Mouse (Mus musculus) bone marrow macrophage, adult 2 months (primary cell): ENCODE measurements around the gene Fbxo44. TPM values are rescaled to one million over a fixed set of nuclear protein-coding genes. Genes with fewer than 3 reads are reported as not detected.
"Not testable (repeated sequence)": the region's sequence is repeated elsewhere in the genome, so short reads cannot be mapped to it uniquely, and the experiment has no call there.

Experiments
- H3K27ac ChIP-seq: 2 replicates; pipeline ENCODE4 v1.5.1; 2012; ENCODE audit warnings: low read depth, low read length; ENCODE audit not compliant: insufficient read depth
- H3K4me1 ChIP-seq: 2 replicates; pipeline ENCODE4 v1.6.1; 2012; ENCODE audit warnings: low read length; ENCODE audit not compliant: control insufficient read depth, insufficient read depth
- H3K4me3 ChIP-seq: 2 replicates; pipeline ENCODE4 v1.5.1; 2012; ENCODE audit warnings: mild to moderate bottlenecking, low read length, moderate library complexity; ENCODE audit not compliant: insufficient read depth
- CTCF ChIP-seq: IDR thresholded peaks from 2 replicates; pipeline ENCODE4 v1.5.1; 2012; ENCODE audit warnings: low read depth, mild to moderate bottlenecking, low read length, moderate library complexity
- POLR2A ChIP-seq: IDR thresholded peaks from 2 replicates; pipeline ENCODE4 v1.6.1; 2012; ENCODE audit warnings: mild to moderate bottlenecking, low read depth, low read length, borderline replicate concordance
- polyA plus RNA-seq: library from polyadenylated mRNA; stranded (reverse); fragments of >200 nt; gene quantifications from 2 replicates; pipeline ENCODE4 v1.2.4, GENCODE M21; 2012; ENCODE audit not compliant: missing spikeins, insufficient read depth, insufficient read length

Fbxo44 gene
- polyA plus RNA-seq, 1 experiment = 8.3 TPM

GRCm38 (mm10) chr4:148182363-148182762 is 22.1 kb upstream of the Fbxo44 start:
- H3K4me1 ChIP-seq = no peaks in the 10 kb centered on the region
- H3K4me3 ChIP-seq = no peak overlapping the region
- TF ChIP-seq POLR2A (no peak), CTCF (no peak)
- no peak overlapping the region for H3K27ac ChIP-seq

DNA sequence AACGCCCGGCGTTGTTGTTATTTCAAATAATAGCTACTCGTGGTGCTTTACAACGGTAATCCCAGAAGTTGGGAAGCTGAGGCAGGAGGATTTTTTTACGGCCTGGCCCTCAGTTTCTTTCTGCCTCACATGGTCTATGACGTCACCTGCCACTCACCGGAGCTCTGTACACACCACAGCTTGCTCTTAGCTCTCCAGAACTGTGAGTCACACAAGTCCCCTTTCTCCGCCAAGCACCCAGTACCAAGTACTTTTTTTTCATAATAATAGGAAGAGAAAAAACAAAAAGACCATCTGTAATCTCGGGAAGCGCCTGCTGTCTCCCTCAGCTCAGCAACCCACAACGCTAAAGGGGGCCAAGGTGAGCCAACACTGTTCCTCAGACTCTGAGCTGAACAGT is 21.2 kb upstream of the Fbxo44 start:
- peaks cover under 1% of the 10 kb centered on the region; the same call in 1 of the 2 replicates for H3K4me1 ChIP-seq
- TF ChIP-seq POLR2A (no peak), CTCF (no peak)
- H3K27ac ChIP-seq = no peak overlapping the region
- no peak overlapping the region for H3K4me3 ChIP-seq

DNA sequence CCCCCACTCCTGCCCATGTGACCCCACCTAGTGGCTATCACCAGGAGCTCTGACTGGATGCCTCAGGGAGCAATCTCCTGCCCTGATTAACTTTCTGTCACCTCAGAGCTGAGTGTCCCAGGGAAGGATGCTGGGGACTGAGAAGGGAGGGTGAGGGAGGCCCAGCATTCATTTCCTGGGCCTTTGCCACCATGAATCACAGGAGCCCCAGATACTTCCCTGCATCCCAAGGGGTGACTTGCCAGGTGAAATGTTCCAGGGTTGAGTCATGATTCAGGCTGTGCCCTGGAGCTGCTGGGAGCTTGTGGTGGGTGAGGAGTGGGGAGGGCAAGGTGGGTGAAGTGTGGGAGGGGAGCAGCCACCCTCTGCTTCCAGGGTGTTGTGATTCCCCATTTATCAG is 17.4 kb upstream of the Fbxo44 start:
- TF ChIP-seq CTCF (no peak), POLR2A (no peak)
- no peak overlapping the region for H3K27ac ChIP-seq
- peaks cover 3% of the 10 kb centered on the region; the same call in 1 of the 2 replicates for H3K4me1 ChIP-seq
- H3K4me3 ChIP-seq = no peak overlapping the region

DNA sequence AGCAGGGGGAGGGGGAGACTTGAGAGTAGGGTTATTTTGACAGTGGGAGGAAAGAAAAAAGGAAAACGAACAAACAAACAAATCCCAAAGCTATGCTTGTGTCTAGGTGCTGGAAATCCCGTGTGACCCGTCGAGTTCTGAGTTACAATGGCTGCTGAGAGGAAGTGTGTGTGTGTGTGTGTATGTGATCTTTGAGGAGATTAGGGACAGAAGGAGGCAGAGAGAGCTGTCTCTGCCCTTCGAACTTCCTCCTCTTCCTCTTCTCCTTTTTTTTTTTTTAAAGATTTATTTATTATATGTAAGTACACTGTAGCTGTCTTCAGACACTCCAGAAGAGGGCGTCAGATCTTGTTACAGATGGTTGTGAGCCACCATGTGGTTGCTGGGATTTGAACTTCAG is 16.3 kb upstream of the Fbxo44 start:
- H3K4me3 ChIP-seq, H3K4me1 ChIP-seq, H3K27ac ChIP-seq: not testable (repeated sequence)

- Histone ChIP-seq H3K4me3 (no peak overlapping the region), H3K4me1 (peaks cover 3% of the 10 kb centered on the region; the same call in 1 of the 2 replicates), H3K27ac (no peak overlapping the region)
- TF ChIP-seq CTCF (no peak), POLR2A (no peak)
Observed at GRCm38 (mm10) chr4:148174495-148174862, 14.2 kb upstream of the Fbxo44 start.

DNA sequence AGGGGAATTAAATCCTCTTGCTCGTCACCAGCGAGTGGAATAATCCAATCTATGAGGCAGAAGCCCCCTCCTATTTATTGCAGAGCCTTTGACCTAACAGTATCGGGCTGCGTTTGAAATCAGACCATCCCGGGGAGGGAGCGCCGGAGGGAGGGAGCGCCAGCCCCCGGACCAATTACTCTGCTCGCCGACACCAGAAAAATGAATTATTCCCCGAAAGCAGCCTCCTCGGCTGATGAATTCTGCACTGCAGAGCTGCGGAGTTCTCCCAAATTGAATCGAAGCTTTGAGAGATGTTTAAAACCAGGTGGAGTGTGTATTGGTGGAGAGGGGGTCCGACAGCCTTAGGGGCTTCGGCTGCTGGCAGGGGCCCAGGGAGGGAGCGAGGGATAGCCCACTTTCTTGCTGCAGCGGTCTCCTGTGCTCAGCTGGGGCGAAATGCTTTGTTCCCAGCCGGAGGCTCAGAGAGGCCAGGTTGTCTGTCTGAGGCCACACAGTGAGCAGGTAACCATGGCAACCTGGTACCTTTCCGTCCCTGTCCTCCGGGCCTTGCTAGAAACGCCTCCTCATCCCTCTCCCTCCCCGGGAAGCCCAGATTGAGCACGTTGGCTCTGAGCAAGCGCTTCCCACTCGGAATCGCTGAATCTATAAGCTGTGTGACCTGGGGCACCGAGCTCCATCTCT is 13.7 kb upstream of the Fbxo44 start:
- Histone ChIP-seq H3K4me3 (no peak overlapping the region), H3K27ac (no peak overlapping the region), H3K4me1 (peaks cover 3% of the 10 kb centered on the region; the same call in 1 of the 2 replicates)
- TF ChIP-seq POLR2A = no peak
- no peak for TF ChIP-seq CTCF

DNA sequence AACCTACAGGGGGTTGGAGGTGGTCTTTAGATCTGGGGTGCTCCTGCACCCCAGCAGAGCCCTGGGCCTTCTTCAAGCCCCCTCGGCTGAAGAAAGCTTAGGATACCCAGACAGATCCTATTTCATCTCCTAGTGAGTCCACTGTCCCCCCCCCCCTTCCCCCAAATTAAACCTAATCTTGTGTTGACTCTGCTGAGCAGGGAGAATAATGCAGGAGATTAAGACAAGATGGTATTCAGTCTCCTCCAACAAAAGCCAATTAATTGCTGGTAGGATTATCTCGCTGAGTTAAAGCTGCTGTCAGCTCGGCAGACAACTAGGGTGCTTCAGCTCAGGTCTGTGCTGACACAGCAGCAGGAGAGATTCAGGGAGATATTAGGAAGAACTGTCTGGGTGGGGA is 11.0 kb upstream of the Fbxo44 start:
- H3K4me3 ChIP-seq = no peak overlapping the region
- TF ChIP-seq CTCF = no peak
- TF ChIP-seq POLR2A = no peak
- no peak overlapping the region for H3K27ac ChIP-seq
- H3K4me1 ChIP-seq = no peaks in the 10 kb centered on the region

GRCm38 (mm10) chr4:148170842-148171241 is 10.6 kb upstream of the Fbxo44 start:
- H3K4me3 ChIP-seq = no peak overlapping the region
- H3K27ac ChIP-seq = no peak overlapping the region
- no peak for TF ChIP-seq POLR2A
- peak; percentile 97 for TF ChIP-seq CTCF
- no peaks in the 10 kb centered on the region for H3K4me1 ChIP-seq

DNA sequence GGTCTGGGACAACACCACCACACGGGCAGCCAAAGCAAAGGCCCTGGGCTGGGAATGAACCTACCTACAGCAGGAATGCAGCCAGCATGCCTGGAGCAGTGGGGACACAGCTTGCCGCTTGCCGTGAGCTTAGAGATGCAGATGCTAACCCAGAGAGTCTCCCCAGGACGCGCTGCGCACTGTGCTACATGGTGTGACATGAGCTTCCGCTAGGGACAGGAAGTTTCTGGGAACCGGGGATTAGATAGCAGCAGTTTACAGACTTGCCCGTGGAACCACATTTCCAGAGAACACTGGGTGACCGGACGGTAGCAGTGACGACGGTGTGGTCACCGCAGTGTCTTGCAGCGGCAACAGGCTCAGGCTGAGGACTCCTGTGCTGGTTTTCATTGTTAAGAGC is 9.3 kb upstream of the Fbxo44 start:
- Histone ChIP-seq H3K4me3 (no peak overlapping the region), H3K4me1 (no peaks in the 10 kb centered on the region), H3K27ac (no peak overlapping the region)
- TF ChIP-seq POLR2A = no peak
- TF ChIP-seq CTCF = no peak

- Histone ChIP-seq H3K27ac (no peak overlapping the region), H3K4me1 (no peaks in the 10 kb centered on the region), H3K4me3 (no peak overlapping the region)
- TF ChIP-seq CTCF = peak; percentile 56
- no peak for TF ChIP-seq POLR2A
Observed at GRCm38 (mm10) chr4:148168287-148168686, 8.0 kb upstream of the Fbxo44 start.

DNA sequence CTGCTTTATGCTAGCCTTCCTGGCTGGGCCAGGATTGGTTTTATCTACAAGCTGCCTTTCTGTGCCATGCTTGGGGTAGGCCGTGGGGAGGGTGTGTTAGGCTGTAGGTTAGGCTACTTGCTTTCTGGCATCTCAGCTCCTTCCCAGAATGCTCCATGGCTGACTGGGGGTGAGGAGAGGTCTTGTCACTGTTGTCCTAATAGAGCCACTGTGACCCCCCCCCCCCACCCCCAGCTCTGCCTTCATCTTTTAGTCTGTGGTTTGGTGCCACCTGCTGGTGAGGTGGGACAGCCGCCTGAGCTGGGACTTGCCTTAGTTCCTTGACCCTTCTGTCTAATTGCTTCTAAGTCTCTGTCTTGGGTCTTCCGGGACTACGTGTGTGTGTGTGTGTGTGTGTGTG is 6.7 kb upstream of the Fbxo44 start:
- TF ChIP-seq POLR2A (no peak), CTCF (peak; percentile 57)
- no peak overlapping the region for H3K4me3 ChIP-seq
- H3K4me1 ChIP-seq = no peaks in the 10 kb centered on the region
- no peak overlapping the region for H3K27ac ChIP-seq
